Mouse (Mus musculus) C2C12 (cell line): ENCODE measurements around the gene Iars2.

ENCODE experiments used
- CTCF ChIP-seq: IDR thresholded peaks from one replicate; pipeline ENCODE4 v1.5.1; 2011; ENCODE audit not compliant: control insufficient read depth, insufficient read depth, insufficient read length
- FOSL1 ChIP-seq: IDR thresholded peaks from one replicate; pipeline ENCODE4 v1.8.0; 2011; ENCODE audit warnings: mild to moderate bottlenecking, low read length; ENCODE audit not compliant: poor library complexity, insufficient read depth, severe bottlenecking
- MAX ChIP-seq: IDR thresholded peaks from one replicate; pipeline ENCODE4 v1.6.1; 2011; ENCODE audit warnings: mild to moderate bottlenecking, control low read depth
- MYOD1 ChIP-seq: IDR thresholded peaks from one replicate; pipeline ENCODE4 v1.6.1; 2011; ENCODE audit warnings: low read depth; ENCODE audit not compliant: control insufficient read depth, insufficient read length
- MYOG ChIP-seq: IDR thresholded peaks from one replicate; pipeline ENCODE4 v1.6.1; 2011; ENCODE audit not compliant: control insufficient read depth, insufficient read length; ENCODE audit errors: extremely low read depth
- USF1 ChIP-seq: IDR thresholded peaks from one replicate; pipeline ENCODE4 v1.6.1; 2011; ENCODE audit warnings: low read depth, mild to moderate bottlenecking, control low read depth, moderate library complexity

DNA sequence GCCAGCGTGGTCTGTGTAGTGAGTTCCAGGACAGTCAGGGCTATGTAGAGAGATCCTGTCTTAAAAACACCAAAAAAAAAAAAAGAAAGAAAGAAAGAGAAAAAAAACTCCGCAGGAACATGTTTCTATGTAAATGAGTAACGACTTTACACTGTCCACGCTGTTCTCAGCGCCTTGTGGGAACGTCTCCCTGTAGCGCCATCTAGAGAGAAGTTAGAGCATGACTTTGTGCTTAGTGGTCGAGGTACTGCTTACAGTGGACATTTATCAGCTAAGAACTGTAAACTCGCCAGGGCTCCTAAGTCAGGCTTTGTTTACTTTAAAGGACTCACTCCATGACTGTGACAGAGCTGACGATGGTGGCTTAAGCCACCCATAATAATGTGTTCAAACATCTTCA is 17.0 kb upstream of the Iars2 start:
- no peak for TF ChIP-seq CTCF
- no peak for TF ChIP-seq USF1
- TF ChIP-seq MAX = no peak
- no peak for TF ChIP-seq MYOG
- no peak for TF ChIP-seq FOSL1
- no peak for TF ChIP-seq MYOD1
